8 mouse cellular contexts compared by ENCODE assay signal in the genomic region with DNA sequence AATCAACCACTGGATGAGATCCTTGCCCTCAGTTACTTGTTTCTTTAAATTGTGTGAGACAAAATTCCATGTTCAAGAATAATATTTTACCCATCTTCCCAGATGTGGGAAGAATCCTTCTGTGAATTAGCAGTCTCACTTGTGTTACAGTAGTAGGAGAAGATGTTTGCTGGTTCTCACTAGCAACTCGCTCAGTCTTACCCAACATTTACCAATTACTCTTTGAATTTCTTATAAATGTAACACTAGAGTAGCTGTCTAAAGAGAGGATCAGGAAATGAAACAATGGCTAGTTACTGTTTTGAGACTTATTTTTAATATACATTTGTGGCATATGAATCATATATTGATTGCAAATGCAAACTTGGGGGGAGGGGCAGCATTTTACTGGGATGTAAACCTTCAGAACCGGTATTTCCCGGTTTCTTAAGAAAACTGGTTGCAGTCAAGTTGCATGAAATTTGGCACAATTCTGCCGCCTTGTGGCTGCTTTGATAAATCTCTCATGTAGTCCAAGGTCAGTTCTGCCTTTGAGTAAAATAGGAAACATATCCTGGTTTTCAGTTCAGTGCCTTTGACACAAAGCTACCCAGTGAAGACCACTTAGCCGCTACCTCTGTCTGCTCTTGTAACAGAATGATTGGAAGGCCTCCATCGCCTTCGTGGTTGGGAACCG. TPM values are rescaled to one million over a fixed set of nuclear protein-coding genes. Genes with fewer than 3 reads are reported as not detected.
DNase-seq lines count a peak whose midpoint lies in the region; ATAC-seq and TF ChIP-seq lines count a peak whose summit lies in the region.

No protein-coding gene starts in this region.

- H3K27ac ChIP-seq in heart, embryonic 11.5 days (ENCODE audit: low read depth, low read length), result no peak overlapping the region
- H3K27ac ChIP-seq in cortical plate, adult 2 months (ENCODE audit: insufficient read depth, low read length), result no peak overlapping the region
- H3K27ac ChIP-seq in stomach, postnatal 0 days (replicated peaks), result no peak overlapping the region

- H3K27me3 ChIP-seq in heart, embryonic 11.5 days (ENCODE audit: control insufficient read depth, insufficient read depth, low read length), result no peaks in the 10 kb centered on the region
- H3K27me3 ChIP-seq in stomach, postnatal 0 days (ENCODE audit: control insufficient read depth, insufficient read depth, low read length), result no peaks in the 10 kb centered on the region

- H3K9me3 ChIP-seq in heart, embryonic 11.5 days (replicated peaks; ENCODE audit: control insufficient read depth, low read length), result no peaks in the 10 kb centered on the region
- no peaks in the 10 kb centered on the region for H3K9me3 ChIP-seq in stomach, postnatal 0 days (ENCODE audit: control insufficient read depth, low read length)

- H3K9ac ChIP-seq in heart, embryonic 11.5 days (ENCODE audit: low read depth, low read length), result no peak overlapping the region
- no peak overlapping the region for H3K9ac ChIP-seq in stomach, postnatal 0 days (ENCODE audit: low read length)

- intact Hi-C loops in heart, postnatal 10 days (cut with DNase I), result loop anchor here (1.0 to 10.0 kb wide), 5 partner anchors 81 to 1041 kb away; no protein-coding TSS in a partner anchor
- intact Hi-C loops in gastrocnemius, postnatal 14 days (cut with DNase I; ENCODE audit: low total_unique reads), result loop anchor here (5.0 kb wide), 1 partner anchor 706 kb away; no protein-coding TSS in a partner anchor

- ATAC-seq in heart, embryonic 11.5 days (replicated peaks; ENCODE audit: insufficient number of reproducible peaks, low FRiP score, low TSS enrichment), result no peak
- 0 out of 2 replicates have a peak, but pooled peaks have one; percentile 41 for ATAC-seq in megakaryocyte-erythroid progenitor cell, adult 5-6 weeks (replicated peaks; ENCODE audit: low FRiP score, low TSS enrichment, poor library complexity, severe bottlenecking)
- no peak for ATAC-seq in stomach, postnatal 0 days (ENCODE audit: low FRiP score, low TSS enrichment)

- peak; percentile 48 to 64 for DNase-seq in heart, postnatal 10 days
- DNase-seq in adipocyte (ENCODE audit: low spot score), result peak; percentile 81
- peak; percentile 39 for DNase-seq in gastrocnemius, postnatal 14 days
- peak; percentile 29 for DNase-seq in layer of hippocampus, adult 9-10 months (ENCODE audit: low spot score)
- peak; percentile 60 for DNase-seq in stomach, postnatal 0 days (ENCODE audit: low spot score)

- peak; percentile 57; the same call in 1 of the 2 replicates for TF ChIP-seq CTCF in cortical plate, adult 2 months (IDR thresholded peaks at IDR 0.05; ENCODE audit: extremely low read depth, insufficient read depth, low read length)
- TF ChIP-seq CTCF in stomach, postnatal 0 days (IDR thresholded peaks at IDR 0.05; ENCODE audit: low read depth), result peak; percentile 78

- TF ChIP-seq EP300 in stomach, postnatal 0 days (optimal IDR thresholded peaks at IDR 0.05), result no peak

- no peaks in the 10 kb centered on the region for H3K36me3 ChIP-seq in heart, embryonic 11.5 days (ENCODE audit: control insufficient read depth, insufficient read depth, low read length)
- H3K36me3 ChIP-seq in stomach, postnatal 0 days (ENCODE audit: control insufficient read depth, insufficient read depth, low read length), result no peaks in the 10 kb centered on the region

- 29% methylated on average over 8 of the region's 8 CpGs for WGBS in heart, embryonic 11.5 days (ENCODE audit: insufficient replicate concordance)
- WGBS in stomach, postnatal 0 days, result 30% methylated on average over 8 of the region's 8 CpGs

- no peaks in the 10 kb centered on the region for H3K4me1 ChIP-seq in heart, embryonic 11.5 days (ENCODE audit: control insufficient read depth, insufficient read depth, low read length)
- H3K4me1 ChIP-seq in cortical plate, adult 2 months (ENCODE audit: control insufficient read depth, insufficient read depth, low read length), result no peaks in the 10 kb centered on the region
- no peaks in the 10 kb centered on the region for H3K4me1 ChIP-seq in stomach, postnatal 0 days (replicated peaks; ENCODE audit: control insufficient read depth, insufficient read depth)

- no peak for TF ChIP-seq POLR2A in cortical plate, adult 2 months (IDR thresholded peaks at IDR 0.05; ENCODE audit: extremely low read depth, insufficient read depth, low read length)

- H3K4me3 ChIP-seq in heart, embryonic 11.5 days (ENCODE audit: low read depth, low read length), result no peak overlapping the region
- H3K4me3 ChIP-seq in cortical plate, adult 2 months (ENCODE audit: insufficient read depth, low read length), result no peak overlapping the region
- H3K4me3 ChIP-seq in stomach, postnatal 0 days (ENCODE audit: low read depth, low read length), result no peak overlapping the region

- no peak overlapping the region for H3K4me2 ChIP-seq in heart, embryonic 11.5 days
- no peak overlapping the region for H3K4me2 ChIP-seq in stomach, postnatal 0 days (replicated peaks; ENCODE audit: low read depth)

RNA-seq across cellular contexts. Expression of gene Spag17, which starts 53.5 kb away (rescaled TPM):
- under 1 TPM; 0.02 to 0.05 TPM for total RNA-seq in heart, postnatal 10 days (2021)
- 0.17 and 0.54 TPM in 2 replicates for polyA plus RNA-seq in heart, embryonic 11.5 days (2014; fragmentation: Nextera tagmentation; extraction: Ambion mirVana)
- polyA plus RNA-seq in cortical plate, adult 2 months (2012; rRNA removed), result 0.04 and 0.10 TPM in 2 replicates
- not detected for total RNA-seq in gastrocnemius, postnatal 14 days (2021)
- not detected in 2 replicates for total RNA-seq in megakaryocyte-erythroid progenitor cell, adult 5-6 weeks (2014; fragmentation: Nextera tagmentation)
- total RNA-seq in megakaryocyte-erythroid progenitor cell, adult 5-6 weeks (2017), result not detected in 2 replicates
- 0.05 TPM in 1 of 2 replicates, not detected in the other for polyA plus RNA-seq in stomach, postnatal 0 days (2015; fragmentation: Nextera tagmentation; extraction: Ambion mirVana)

Comparison
In these comparisons a context has a peak if more than half of its experiments do, and no peak if none do; other contexts are left out.
1. DNase-seq: peak in every context shown above with its lines; median percentile 81 in adipocyte; 60 in stomach, postnatal 0 days; 56 in heart, postnatal 10 days; 39 in gastrocnemius, postnatal 14 days; 29 in layer of hippocampus, adult 9-10 months.